Comparison of ENCODE assay signal across 8 mouse cellular contexts in the genomic region with DNA sequence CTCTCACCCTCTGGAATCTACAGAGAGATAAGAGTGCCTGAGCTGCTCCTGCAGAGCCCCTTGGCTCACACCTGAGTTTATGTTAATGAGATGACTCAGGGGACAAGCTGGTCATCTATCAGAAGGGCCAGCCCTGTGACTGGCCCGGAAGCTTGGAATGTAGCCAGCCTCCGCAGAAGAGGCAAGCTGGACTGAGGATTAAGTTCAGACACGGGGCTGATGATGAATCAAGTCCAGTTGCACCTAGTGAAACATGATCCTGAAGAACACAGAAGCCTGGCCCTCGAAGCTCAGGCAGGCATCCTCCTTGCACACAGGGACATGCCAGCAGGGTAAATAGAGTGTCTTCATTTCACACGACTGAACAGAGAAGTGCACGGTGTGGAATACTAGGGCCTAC. TPM values are rescaled to one million over a fixed set of nuclear protein-coding genes. Genes with fewer than 3 reads are reported as not detected.
DNase-seq lines count a peak whose midpoint lies in the region; ATAC-seq lines count a peak whose summit lies in the region.

No protein-coding gene starts in this region.

- no peaks in the 10 kb centered on the region for H3K9me3 ChIP-seq in midbrain, embryonic 11.5 days (ENCODE audit: control insufficient read depth, low read length)
- no peaks in the 10 kb centered on the region for H3K9me3 ChIP-seq in midbrain, embryonic 15.5 days
- no peaks in the 10 kb centered on the region for H3K9me3 ChIP-seq in embryonic facial prominence, embryonic 14.5 days (ENCODE audit: control insufficient read depth, low read length)
- H3K9me3 ChIP-seq in intestine, embryonic 16.5 days (ENCODE audit: control insufficient read depth, low read length): no peaks in the 10 kb centered on the region
- no peaks in the 10 kb centered on the region for H3K9me3 ChIP-seq in stomach, embryonic 16.5 days (replicated peaks; ENCODE audit: control insufficient read depth, low read length)
- H3K9me3 ChIP-seq in midbrain, embryonic 16.5 days (replicated peaks; ENCODE audit: control insufficient read depth, low read length, poor library complexity, severe bottlenecking): no peaks in the 10 kb centered on the region
- no peaks in the 10 kb centered on the region for H3K9me3 ChIP-seq in forebrain, embryonic 15.5 days

- H3K9ac ChIP-seq in midbrain, embryonic 11.5 days (ENCODE audit: low read length): no peak overlapping the region
- H3K9ac ChIP-seq in midbrain, embryonic 15.5 days: no peak overlapping the region
- H3K9ac ChIP-seq in embryonic facial prominence, embryonic 14.5 days (ENCODE audit: low read depth, low read length): no peak overlapping the region
- 0 out of 2 replicates have a peak overlapping the region, but pooled peaks have one; percentile 29 for H3K9ac ChIP-seq in intestine, embryonic 16.5 days (ENCODE audit: low read depth, low read length)
- no peak overlapping the region for H3K9ac ChIP-seq in stomach, embryonic 16.5 days (ENCODE audit: low read length)
- H3K9ac ChIP-seq in midbrain, embryonic 16.5 days (ENCODE audit: low read depth, low read length): no peak overlapping the region
- H3K9ac ChIP-seq in forebrain, embryonic 15.5 days (replicated peaks): no peak overlapping the region

- no peaks in the 10 kb centered on the region for H3K27me3 ChIP-seq in midbrain, embryonic 11.5 days (ENCODE audit: control insufficient read depth, insufficient read depth, low read length)
- H3K27me3 ChIP-seq in midbrain, embryonic 15.5 days (replicated peaks): no peaks in the 10 kb centered on the region
- H3K27me3 ChIP-seq in embryonic facial prominence, embryonic 14.5 days (replicated peaks; ENCODE audit: control insufficient read depth, insufficient read depth, low read length): no peaks in the 10 kb centered on the region
- H3K27me3 ChIP-seq in intestine, embryonic 16.5 days (replicated peaks; ENCODE audit: control insufficient read depth, insufficient read depth, low read length): no peaks in the 10 kb centered on the region
- no peaks in the 10 kb centered on the region for H3K27me3 ChIP-seq in stomach, embryonic 16.5 days (ENCODE audit: control insufficient read depth, insufficient read depth, low read length)
- H3K27me3 ChIP-seq in midbrain, embryonic 16.5 days (ENCODE audit: control insufficient read depth, insufficient read depth, low read depth, low read length): no peaks in the 10 kb centered on the region
- no peaks in the 10 kb centered on the region for H3K27me3 ChIP-seq in forebrain, embryonic 15.5 days

- no peaks in the 10 kb centered on the region for H3K36me3 ChIP-seq in midbrain, embryonic 11.5 days (ENCODE audit: control insufficient read depth, insufficient read depth, low read length)
- no peaks in the 10 kb centered on the region for H3K36me3 ChIP-seq in midbrain, embryonic 15.5 days (replicated peaks)
- no peaks in the 10 kb centered on the region for H3K36me3 ChIP-seq in embryonic facial prominence, embryonic 14.5 days (ENCODE audit: control insufficient read depth, insufficient read depth, low read length)
- H3K36me3 ChIP-seq in intestine, embryonic 16.5 days (ENCODE audit: control insufficient read depth, insufficient read depth, low read length): no peaks in the 10 kb centered on the region
- no peaks in the 10 kb centered on the region for H3K36me3 ChIP-seq in stomach, embryonic 16.5 days (ENCODE audit: control insufficient read depth, insufficient read depth, low read length)
- no peaks in the 10 kb centered on the region for H3K36me3 ChIP-seq in midbrain, embryonic 16.5 days (ENCODE audit: control insufficient read depth, insufficient read depth, low read length)
- no peaks in the 10 kb centered on the region for H3K36me3 ChIP-seq in forebrain, embryonic 15.5 days

- H3K27ac ChIP-seq in midbrain, embryonic 11.5 days (ENCODE audit: low read depth, low read length): no peak overlapping the region
- H3K27ac ChIP-seq in midbrain, embryonic 15.5 days: no peak overlapping the region
- H3K27ac ChIP-seq in embryonic facial prominence, embryonic 14.5 days (replicated peaks; ENCODE audit: low read depth, low read length): no peak overlapping the region
- H3K27ac ChIP-seq in intestine, embryonic 16.5 days (ENCODE audit: low read length): no peak overlapping the region; the same call in 1 of the 2 replicates
- H3K27ac ChIP-seq in stomach, embryonic 16.5 days (ENCODE audit: low read length): no peak overlapping the region; the same call in 1 of the 2 replicates
- H3K27ac ChIP-seq in midbrain, embryonic 16.5 days (ENCODE audit: low read length): no peak overlapping the region
- no peak overlapping the region for H3K27ac ChIP-seq in forebrain, embryonic 15.5 days (replicated peaks)

- no peak for ATAC-seq in midbrain, embryonic 11.5 days (ENCODE audit: low FRiP score)
- ATAC-seq in midbrain, embryonic 15.5 days (replicated peaks): no peak
- 0 out of 2 replicates have a peak, but pooled peaks have one; percentile 44 for ATAC-seq in embryonic facial prominence, embryonic 14.5 days (ENCODE audit: low read depth)
- peak; percentile 92 for ATAC-seq in intestine, embryonic 16.5 days
- 0 out of 2 replicates have a peak, but pooled peaks have one; percentile 67 for ATAC-seq in stomach, embryonic 16.5 days (ENCODE audit: insufficient read depth, low FRiP score)
- ATAC-seq in midbrain, embryonic 16.5 days: no peak
- no peak for ATAC-seq in monocyte, adult 5-6 weeks (replicated peaks; ENCODE audit: insufficient number of reproducible peaks, low FRiP score, low TSS enrichment, poor library complexity, severe bottlenecking)
- ATAC-seq in forebrain, embryonic 15.5 days (replicated peaks): no peak

- DNase-seq in midbrain, embryonic 11.5 days (ENCODE audit: low spot score, missing footprints): peak; percentile 8
- DNase-seq in embryonic facial prominence, embryonic 14.5 days (ENCODE audit: low spot score): peak; percentile 35

- no peak overlapping the region for H3K4me3 ChIP-seq in midbrain, embryonic 11.5 days (ENCODE audit: low read depth, low read length)
- no peak overlapping the region for H3K4me3 ChIP-seq in midbrain, embryonic 15.5 days
- no peak overlapping the region for H3K4me3 ChIP-seq in embryonic facial prominence, embryonic 14.5 days (ENCODE audit: low read depth, low read length)
- H3K4me3 ChIP-seq in intestine, embryonic 16.5 days (ENCODE audit: low read length): no peak overlapping the region
- H3K4me3 ChIP-seq in stomach, embryonic 16.5 days (replicated peaks; ENCODE audit: low read length): no peak overlapping the region
- no peak overlapping the region for H3K4me3 ChIP-seq in midbrain, embryonic 16.5 days (ENCODE audit: low read depth, low read length)
- H3K4me3 ChIP-seq in forebrain, embryonic 15.5 days: no peak overlapping the region

- 56% methylated on average over 6 of the region's 6 CpGs for WGBS in midbrain, embryonic 11.5 days
- 32% methylated on average over 6 of the region's 6 CpGs for WGBS in midbrain, embryonic 15.5 days
- 27% methylated on average over 6 of the region's 6 CpGs for WGBS in embryonic facial prominence, embryonic 14.5 days
- 12% methylated on average over 6 of the region's 6 CpGs for WGBS in intestine, embryonic 16.5 days
- WGBS in stomach, embryonic 16.5 days: 11% methylated on average over 6 of the region's 6 CpGs
- WGBS in midbrain, embryonic 16.5 days: 51% methylated on average over 6 of the region's 6 CpGs
- WGBS in forebrain, embryonic 15.5 days: 38% methylated on average over 6 of the region's 6 CpGs

- no peaks in the 10 kb centered on the region for H3K4me1 ChIP-seq in midbrain, embryonic 11.5 days (ENCODE audit: control insufficient read depth, insufficient read depth, low read length)
- H3K4me1 ChIP-seq in midbrain, embryonic 15.5 days: 0 out of 2 replicates have a peak, but pooled peaks cover 4% of the 10 kb centered on the region
- peaks cover 6% of the 10 kb centered on the region; the same call in 1 of the 2 replicates for H3K4me1 ChIP-seq in embryonic facial prominence, embryonic 14.5 days (ENCODE audit: control insufficient read depth, insufficient read depth, low read length)
- peaks cover 19% of the 10 kb centered on the region for H3K4me1 ChIP-seq in intestine, embryonic 16.5 days (ENCODE audit: control insufficient read depth, insufficient read depth, low read length)
- peaks cover 22% of the 10 kb centered on the region for H3K4me1 ChIP-seq in stomach, embryonic 16.5 days (ENCODE audit: control insufficient read depth, insufficient read depth, low read length)
- no peaks in the 10 kb centered on the region for H3K4me1 ChIP-seq in midbrain, embryonic 16.5 days (ENCODE audit: control insufficient read depth, insufficient read depth, low read length)
- H3K4me1 ChIP-seq in forebrain, embryonic 15.5 days: peaks cover 10% of the 10 kb centered on the region

- H3K4me2 ChIP-seq in midbrain, embryonic 11.5 days: no peak overlapping the region
- no peak overlapping the region for H3K4me2 ChIP-seq in midbrain, embryonic 15.5 days
- H3K4me2 ChIP-seq in embryonic facial prominence, embryonic 14.5 days (ENCODE audit: low read depth, low read length): no peak overlapping the region
- H3K4me2 ChIP-seq in intestine, embryonic 16.5 days (ENCODE audit: low read depth, low read length): peak overlapping the region; percentile 35; the same call in 1 of the 2 replicates
- no peak overlapping the region for H3K4me2 ChIP-seq in stomach, embryonic 16.5 days (ENCODE audit: low read depth, low read length)
- no peak overlapping the region for H3K4me2 ChIP-seq in midbrain, embryonic 16.5 days (ENCODE audit: low read length)
- H3K4me2 ChIP-seq in forebrain, embryonic 15.5 days (replicated peaks): no peak overlapping the region

RNA-seq across cellular contexts. Expression of gene 1700056E22Rik, which starts 17.7 kb away (rescaled TPM):
- polyA plus RNA-seq in midbrain, embryonic 11.5 days (2014; fragmentation: Nextera tagmentation; extraction: Ambion mirVana): 1.4 and 2.0 TPM in 2 replicates
- polyA plus RNA-seq in midbrain, embryonic 15.5 days (2015; fragmentation: Nextera tagmentation; extraction: Ambion mirVana): 0.84 and 1.2 TPM in 2 replicates
- 1.0 and 2.4 TPM in 2 replicates for polyA plus RNA-seq in embryonic facial prominence, embryonic 14.5 days (2014; fragmentation: Nextera tagmentation; extraction: Ambion mirVana)
- 1.0 and 1.5 TPM in 2 replicates for polyA plus RNA-seq in intestine, embryonic 16.5 days (2015; fragmentation: Nextera tagmentation; extraction: Ambion mirVana)
- 0.84 and 1.3 TPM in 2 replicates for polyA plus RNA-seq in stomach, embryonic 16.5 days (2015; fragmentation: Nextera tagmentation; extraction: Ambion mirVana)
- polyA plus RNA-seq in midbrain, embryonic 16.5 days (2015; fragmentation: Nextera tagmentation; extraction: Ambion mirVana): 0.70 and 1.0 TPM in 2 replicates
- 1.3 to 6.6 TPM (median 1.8 TPM) in 3 replicates for total RNA-seq in monocyte, adult 5-6 weeks (2017)
- 0.65 and 0.78 TPM in 2 replicates for polyA plus RNA-seq in forebrain, embryonic 15.5 days (2015; fragmentation: Nextera tagmentation; extraction: Ambion mirVana)

RNA-seq across cellular contexts. Expression of gene Dusp10, which starts 38.7 kb away (rescaled TPM):
- polyA plus RNA-seq in midbrain, embryonic 11.5 days (2014; fragmentation: Nextera tagmentation; extraction: Ambion mirVana): 9.0 and 10.4 TPM in 2 replicates
- 4.9 and 5.2 TPM in 2 replicates for polyA plus RNA-seq in midbrain, embryonic 15.5 days (2015; fragmentation: Nextera tagmentation; extraction: Ambion mirVana)
- polyA plus RNA-seq in embryonic facial prominence, embryonic 14.5 days (2014; fragmentation: Nextera tagmentation; extraction: Ambion mirVana): 17.1 and 17.7 TPM in 2 replicates
- polyA plus RNA-seq in intestine, embryonic 16.5 days (2015; fragmentation: Nextera tagmentation; extraction: Ambion mirVana): 10.9 and 11.0 TPM in 2 replicates
- 11.1 and 12.2 TPM in 2 replicates for polyA plus RNA-seq in stomach, embryonic 16.5 days (2015; fragmentation: Nextera tagmentation; extraction: Ambion mirVana)
- 4.9 and 5.2 TPM in 2 replicates for polyA plus RNA-seq in midbrain, embryonic 16.5 days (2015; fragmentation: Nextera tagmentation; extraction: Ambion mirVana)
- total RNA-seq in monocyte, adult 5-6 weeks (2017): 11.6 to 25.0 TPM (median 22.9 TPM) in 3 replicates
- 5.1 and 6.3 TPM in 2 replicates for polyA plus RNA-seq in forebrain, embryonic 15.5 days (2015; fragmentation: Nextera tagmentation; extraction: Ambion mirVana)

Comparison
In these comparisons a context has a peak if more than half of its experiments do, and no peak if none do; other contexts are left out.
1. ATAC-seq: peak in embryonic facial prominence, embryonic 14.5 days (single experiment), intestine, embryonic 16.5 days (single experiment) and stomach, embryonic 16.5 days (single experiment); none in midbrain, embryonic 11.5 days (single experiment), midbrain, embryonic 15.5 days (single experiment), midbrain, embryonic 16.5 days (single experiment), monocyte, adult 5-6 weeks (single experiment) and forebrain, embryonic 15.5 days (single experiment).